27 mouse cellular contexts compared by ENCODE assay signal in genomic region chr14:31200038-31200437, GRCm38 (mm10). TPM values are rescaled to one million over a fixed set of nuclear protein-coding genes. Genes with fewer than 3 reads are reported as not detected.
A peak's percentile ranks its signal among the peaks of the same experiment; 100 is the strongest.
DNase-seq lines count a peak whose midpoint lies in the region; ATAC-seq and TF ChIP-seq lines count a peak whose summit lies in the region.
"Had no signal": no experiment of that assay in that cellular context is flagged by ENCODE, and none has a peak within 500 bp of the region (broad histone marks: within the 10 kb centered on the region; RNA-seq: fewer than 3 reads in every experiment).

No protein-coding gene starts in this region.

- no peak for TF ChIP-seq EP300 in liver, postnatal 0 days (IDR thresholded peaks at IDR 0.05; ENCODE audit: low read depth)

- peak; percentile 32; the same call in 1 of the 2 replicates for ATAC-seq in liver, embryonic 13.5 days (ENCODE audit: low read depth)
- ATAC-seq in liver, postnatal 0 days: peak; percentile 33; the same call in 1 of the 2 replicates
- ATAC-seq in forebrain, embryonic 12.5 days (ENCODE audit: low FRiP score): no peak
- ATAC-seq: forebrain, embryonic 16.5 days; midbrain, embryonic 13.5 days had no signal

- no peak overlapping the region for H3K4me3 ChIP-seq in gastrocnemius, adult 2 months
- no peak overlapping the region for H3K4me3 ChIP-seq in liver, embryonic 13.5 days (replicated peaks)
- no peak overlapping the region for H3K4me3 ChIP-seq in liver, postnatal 0 days (ENCODE audit: low read depth, low read length)
- no peak overlapping the region for H3K4me3 ChIP-seq in forebrain, embryonic 12.5 days (replicated peaks)
- H3K4me3 ChIP-seq: embryonic facial prominence, embryonic 12.5 days; heart, embryonic 15.5 days; hindbrain, embryonic 12.5 days; limb, embryonic 10.5 days; limb, embryonic 15.5 days; midbrain, embryonic 13.5 days; neural tube, embryonic 13.5 days had no signal

- no peak overlapping the region for H3K9ac ChIP-seq in liver, embryonic 13.5 days
- no peak overlapping the region for H3K9ac ChIP-seq in liver, postnatal 0 days (replicated peaks)
- no peak overlapping the region for H3K9ac ChIP-seq in forebrain, embryonic 12.5 days
- H3K9ac ChIP-seq: embryonic facial prominence, embryonic 12.5 days; heart, embryonic 15.5 days; hindbrain, embryonic 12.5 days; limb, embryonic 15.5 days; midbrain, embryonic 13.5 days; neural tube, embryonic 13.5 days had no signal

- H3K27me3 ChIP-seq in liver, embryonic 13.5 days: no peaks in the 10 kb centered on the region
- no peaks in the 10 kb centered on the region for H3K27me3 ChIP-seq in liver, postnatal 0 days (ENCODE audit: insufficient read depth, low read length)
- no peaks in the 10 kb centered on the region for H3K27me3 ChIP-seq in forebrain, embryonic 12.5 days
- H3K27me3 ChIP-seq: CH12.LX; embryonic facial prominence, embryonic 12.5 days; heart, embryonic 15.5 days; hindbrain, embryonic 12.5 days; limb, embryonic 15.5 days; midbrain, embryonic 13.5 days; neural tube, embryonic 13.5 days had no signal

- H3K27ac ChIP-seq in gastrocnemius, adult 2 months: peak overlapping the region; percentile 31; the same call in 1 of the 2 replicates
- H3K27ac ChIP-seq in liver, embryonic 13.5 days: peak overlapping the region; percentile 32
- peak overlapping the region; percentile 41; the same call in 1 of the 2 replicates for H3K27ac ChIP-seq in liver, postnatal 0 days (ENCODE audit: low read depth)
- H3K27ac ChIP-seq in forebrain, embryonic 12.5 days: no peak overlapping the region
- H3K27ac ChIP-seq: embryonic facial prominence, embryonic 12.5 days; heart, embryonic 15.5 days; hindbrain, embryonic 12.5 days; limb, embryonic 10.5 days; limb, embryonic 15.5 days; macrophage; midbrain, embryonic 13.5 days; neural tube, embryonic 13.5 days had no signal

- WGBS in liver, embryonic 13.5 days (ENCODE audit: insufficient replicate concordance): 75% methylated on average over 3 of the region's 3 CpGs
- WGBS in liver, postnatal 0 days (ENCODE audit: insufficient replicate concordance): 48% methylated on average over 3 of the region's 3 CpGs
- 88% methylated on average over 3 of the region's 3 CpGs for WGBS in forebrain, embryonic 12.5 days

- peaks cover 62% of the 10 kb centered on the region for H3K4me1 ChIP-seq in liver, embryonic 13.5 days (replicated peaks)
- H3K4me1 ChIP-seq in liver, postnatal 0 days (ENCODE audit: insufficient read depth): peaks cover 23% of the 10 kb centered on the region
- peaks cover 25% of the 10 kb centered on the region for H3K4me1 ChIP-seq in forebrain, embryonic 12.5 days

- intact Hi-C loops in gastrocnemius, adult 2 months (cut with DNase I): no loop called here

- H3K4me2 ChIP-seq in liver, embryonic 13.5 days: no peak overlapping the region
- no peak overlapping the region for H3K4me2 ChIP-seq in liver, postnatal 0 days (ENCODE audit: low read depth, low read length)
- no peak overlapping the region for H3K4me2 ChIP-seq in forebrain, embryonic 12.5 days
- H3K4me2 ChIP-seq: embryonic facial prominence, embryonic 12.5 days; heart, embryonic 15.5 days; hindbrain, embryonic 12.5 days; limb, embryonic 15.5 days; midbrain, embryonic 13.5 days; neural tube, embryonic 13.5 days had no signal

- DNase-seq in gastrocnemius, adult 2 months: no peak
- DNase-seq in gastrocnemius, postnatal 25 days: no peak
- DNase-seq in liver, embryonic 13.5 days: no peak
- DNase-seq in liver (no peak), R1 (ENCODE audit: low read depth, low spot score) (peak; percentile 13)
- no peak for DNase-seq in liver, postnatal 0 days
- no peak for DNase-seq in kidney, adult 8-10 months
- DNase-seq: adrenal gland, postnatal 10 days; cerebellum, adult 9-11 months; embryo, embryonic 11 days; heart, postnatal 36 days; kidney, adult 18-20 months; kidney, postnatal 36 days; layer of hippocampus, postnatal 36 days; right cerebral cortex, postnatal 4 days had no signal

- H3K9me3 ChIP-seq in liver, embryonic 13.5 days (replicated peaks): no peaks in the 10 kb centered on the region
- no peaks in the 10 kb centered on the region for H3K9me3 ChIP-seq in liver, postnatal 0 days (ENCODE audit: low read length)
- no peaks in the 10 kb centered on the region for H3K9me3 ChIP-seq in forebrain, embryonic 12.5 days
- H3K9me3 ChIP-seq: embryonic facial prominence, embryonic 12.5 days; heart, embryonic 15.5 days; hindbrain, embryonic 12.5 days; limb, embryonic 10.5 days; limb, embryonic 15.5 days; midbrain, embryonic 13.5 days; neural tube, embryonic 13.5 days had no signal

- H3K36me3 ChIP-seq in liver, embryonic 13.5 days: peaks cover 86% of the 10 kb centered on the region
- peaks cover 61% of the 10 kb centered on the region for H3K36me3 ChIP-seq in liver, postnatal 0 days (replicated peaks; ENCODE audit: insufficient read depth, low read length)
- peaks cover 87% of the 10 kb centered on the region for H3K36me3 ChIP-seq in forebrain, embryonic 12.5 days (replicated peaks)

- TF ChIP-seq CTCF in gastrocnemius, adult 2 months (IDR thresholded peaks at IDR 0.05): no peak
- no peak for TF ChIP-seq CTCF in liver, postnatal 0 days (IDR thresholded peaks at IDR 0.05; ENCODE audit: low read depth)

RNA-seq across cellular contexts. Expression of gene Tnnc1, which starts 8.1 kb away (rescaled TPM):
- 1,000 to 10,000 TPM in 1 of 2 experiments, 100 to 1,000 TPM in 1; 386 to 1,185 TPM for total RNA-seq in gastrocnemius, adult 2 months (2021)
- 100 to 1,000 TPM; 137 to 627 TPM for total RNA-seq in gastrocnemius, postnatal 25 days (2021)
- 21.1 and 25.3 TPM in 2 replicates for polyA plus RNA-seq in liver, embryonic 13.5 days (2015; fragmentation: Nextera tagmentation; extraction: Ambion mirVana)
- polyA plus RNA-seq in liver, postnatal 0 days (2015; fragmentation: Nextera tagmentation; extraction: Ambion mirVana): 3.9 and 8.4 TPM in 2 replicates
- polyA plus RNA-seq in forebrain, embryonic 12.5 days (2016; fragmentation: Nextera tagmentation; extraction: Ambion mirVana): 1.6 and 2.1 TPM in 2 replicates

RNA-seq across cellular contexts. Expression of gene Nisch, which starts 16.7 kb away (rescaled TPM):
- 10 to 100 TPM; 60.8 to 70.3 TPM for total RNA-seq in gastrocnemius, adult 2 months (2021)
- total RNA-seq in gastrocnemius, postnatal 25 days (2021): 10 to 100 TPM; 63.7 to 67.7 TPM
- 77.9 and 84.9 TPM in 2 replicates for polyA plus RNA-seq in liver, embryonic 13.5 days (2015; fragmentation: Nextera tagmentation; extraction: Ambion mirVana)
- 51.1 and 65.0 TPM in 2 replicates for polyA plus RNA-seq in liver, postnatal 0 days (2015; fragmentation: Nextera tagmentation; extraction: Ambion mirVana)
- polyA plus RNA-seq in forebrain, embryonic 12.5 days (2016; fragmentation: Nextera tagmentation; extraction: Ambion mirVana): 439 and 446 TPM in 2 replicates

RNA-seq across cellular contexts. Expression of gene Sema3g, which starts 17.6 kb away (rescaled TPM):
- total RNA-seq in gastrocnemius, adult 2 months (2021): 1 to 10 TPM; 7.0 to 8.3 TPM
- 1 to 10 TPM; 6.0 to 6.1 TPM for total RNA-seq in gastrocnemius, postnatal 25 days (2021)
- 0.02 and 0.05 TPM in 2 replicates for polyA plus RNA-seq in liver, embryonic 13.5 days (2015; fragmentation: Nextera tagmentation; extraction: Ambion mirVana)
- polyA plus RNA-seq in liver, postnatal 0 days (2015; fragmentation: Nextera tagmentation; extraction: Ambion mirVana): 0.04 and 0.06 TPM in 2 replicates
- polyA plus RNA-seq in forebrain, embryonic 12.5 days (2016; fragmentation: Nextera tagmentation; extraction: Ambion mirVana): 0.86 and 0.93 TPM in 2 replicates
- total RNA-seq: megakaryocyte-erythroid progenitor cell, adult 5-6 weeks had no signal
- polyA plus RNA-seq: macrophage had no signal

RNA-seq across cellular contexts. Expression of gene Stab1, which starts 31.6 kb away (rescaled TPM):
- 10 to 100 TPM; 14.0 to 16.5 TPM for total RNA-seq in gastrocnemius, adult 2 months (2021)
- total RNA-seq in gastrocnemius, postnatal 25 days (2021): 10 to 100 TPM; 15.8 to 26.6 TPM
- 18.5 and 19.2 TPM in 2 replicates for polyA plus RNA-seq in liver, embryonic 13.5 days (2015; fragmentation: Nextera tagmentation; extraction: Ambion mirVana)
- 34.7 and 42.5 TPM in 2 replicates for polyA plus RNA-seq in liver, postnatal 0 days (2015; fragmentation: Nextera tagmentation; extraction: Ambion mirVana)
- polyA plus RNA-seq in forebrain, embryonic 12.5 days (2016; fragmentation: Nextera tagmentation; extraction: Ambion mirVana): 23.1 and 26.1 TPM in 2 replicates

RNA-seq across cellular contexts. Expression of gene Phf7, which starts 51.1 kb away (rescaled TPM):
- total RNA-seq in gastrocnemius, adult 2 months (2021): 1 to 10 TPM; 7.3 to 8.9 TPM
- total RNA-seq in gastrocnemius, postnatal 25 days (2021): 1 to 10 TPM; 5.2 to 6.3 TPM
- polyA plus RNA-seq in liver, embryonic 13.5 days (2015; fragmentation: Nextera tagmentation; extraction: Ambion mirVana): 8.4 and 8.6 TPM in 2 replicates
- 7.3 and 8.3 TPM in 2 replicates for polyA plus RNA-seq in liver, postnatal 0 days (2015; fragmentation: Nextera tagmentation; extraction: Ambion mirVana)
- 14.8 and 15.8 TPM in 2 replicates for polyA plus RNA-seq in forebrain, embryonic 12.5 days (2016; fragmentation: Nextera tagmentation; extraction: Ambion mirVana)
